Mouse (Mus musculus): ENCODE data around the gene Gm45837.

Gene Gm45837

GRCm38 (mm10) chr7:101501236-101501635 lies 90.5 kb downstream of the Gm45837 start:
- no peak for DNase-seq (ENCODE audit: low read depth)

- peak; percentile 14 for DNase-seq (ENCODE audit: low read depth)
Measured at GRCm38 (mm10) chr7:101501675-101502074, 91.0 kb downstream of the Gm45837 start.

GRCm38 (mm10) chr7:101503351-101503750 lies 92.7 kb downstream of the Gm45837 start:
- peak; percentile 67 for DNase-seq (ENCODE audit: low read depth)

GRCm38 (mm10) chr7:101503803-101504202 lies 93.1 kb downstream of the Gm45837 start:
- DNase-seq (ENCODE audit: low read depth), result no peak

- no peak for DNase-seq (ENCODE audit: low read depth)
Measured at GRCm38 (mm10) chr7:101504507-101504906, 93.8 kb downstream of the Gm45837 start.

- no peak for DNase-seq (ENCODE audit: low read depth)
Measured at GRCm38 (mm10) chr7:101509212-101509611, 98.5 kb downstream of the Gm45837 start.

- DNase-seq (ENCODE audit: low read depth), result peak; percentile 45
Measured at GRCm38 (mm10) chr7:101513655-101514054, 103.0 kb downstream of the Gm45837 start.

- no peak for DNase-seq (ENCODE audit: low read depth)
Measured at GRCm38 (mm10) chr7:101514768-101515167, 104.1 kb downstream of the Gm45837 start.

- no peak for DNase-seq (ENCODE audit: low read depth)
Measured at GRCm38 (mm10) chr7:101515295-101515694, 104.6 kb downstream of the Gm45837 start.

- DNase-seq (ENCODE audit: low read depth), result no peak
Measured at GRCm38 (mm10) chr7:101516460-101516859, 105.8 kb downstream of the Gm45837 start.

- no peak for DNase-seq (ENCODE audit: low read depth)
Measured at GRCm38 (mm10) chr7:101521696-101522095, 111.0 kb downstream of the Gm45837 start.

- no peak for DNase-seq (ENCODE audit: low read depth)
Measured at GRCm38 (mm10) chr7:101523205-101523604, 112.5 kb downstream of the Gm45837 start.

GRCm38 (mm10) chr7:101526484-101526883 lies 115.8 kb downstream of the Gm45837 start:
- DNase-seq (ENCODE audit: low read depth), result no peak

- no peak for DNase-seq (ENCODE audit: low read depth)
Measured at GRCm38 (mm10) chr7:101534428-101534827, 123.7 kb downstream of the Gm45837 start.

- DNase-seq (ENCODE audit: low read depth), result no peak
Measured at GRCm38 (mm10) chr7:101535102-101535501, 124.4 kb downstream of the Gm45837 start.

- no peak for DNase-seq (ENCODE audit: low read depth)
Measured at GRCm38 (mm10) chr7:101535517-101535916, 124.8 kb downstream of the Gm45837 start.

- no peak for DNase-seq (ENCODE audit: low read depth)
Measured at GRCm38 (mm10) chr7:101537541-101537940, 126.9 kb downstream of the Gm45837 start.

GRCm38 (mm10) chr7:101538141-101538933 lies 127.7 kb downstream of the Gm45837 start:
- DNase-seq (ENCODE audit: low read depth), result peak; percentile 70

GRCm38 (mm10) chr7:101539774-101540173 lies 129.1 kb downstream of the Gm45837 start:
- DNase-seq (ENCODE audit: low read depth), result no peak

- DNase-seq (ENCODE audit: low read depth), result no peak
Measured at GRCm38 (mm10) chr7:101540684-101541083, 130.0 kb downstream of the Gm45837 start.

- peak; percentile 77 for DNase-seq (ENCODE audit: low read depth)
Measured at GRCm38 (mm10) chr7:101541132-101541531, 130.4 kb downstream of the Gm45837 start.

GRCm38 (mm10) chr7:101541734-101542133 lies 131.0 kb downstream of the Gm45837 start:
- DNase-seq (ENCODE audit: low read depth), result no peak

GRCm38 (mm10) chr7:101547651-101548050 lies 137.0 kb downstream of the Gm45837 start:
- no peak for DNase-seq (ENCODE audit: low read depth)

- DNase-seq (ENCODE audit: low read depth), result no peak
Measured at GRCm38 (mm10) chr7:101549266-101549665, 138.6 kb downstream of the Gm45837 start.

Measured in NIH3T3 (cell line).